Mouse (Mus musculus): ENCODE results near the gene Zbtb38. TPM values are rescaled to one million over a fixed set of nuclear protein-coding genes. Genes with fewer than 3 reads are reported as not detected.

The Zbtb38 gene
- total RNA-seq, 2 experiments from 2014 or later: 28.5 to 35.0 TPM

DNA sequence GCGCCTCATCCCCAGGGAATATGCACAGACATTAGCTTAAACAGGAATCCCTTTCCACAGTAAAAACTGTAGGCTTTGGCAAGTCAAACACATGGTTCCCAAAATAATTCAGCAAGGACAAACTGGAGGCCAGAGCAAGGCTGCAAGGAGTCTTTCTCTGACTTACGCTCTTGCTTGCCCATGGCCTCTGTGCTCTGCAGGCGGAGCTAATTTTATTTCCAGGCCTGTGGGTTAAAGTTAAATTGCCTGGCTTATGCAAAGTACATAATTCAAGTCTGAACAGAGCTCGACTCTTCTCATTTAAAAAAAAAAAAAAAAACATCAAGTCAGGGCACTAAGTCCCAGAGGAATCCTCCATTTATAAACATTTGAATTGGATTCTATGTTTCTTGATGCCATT, 16.7 kb downstream of the Zbtb38 start:
- intact Hi-C loops (cut with DNase I): no loop called here
- no peak for DNase-seq

DNA sequence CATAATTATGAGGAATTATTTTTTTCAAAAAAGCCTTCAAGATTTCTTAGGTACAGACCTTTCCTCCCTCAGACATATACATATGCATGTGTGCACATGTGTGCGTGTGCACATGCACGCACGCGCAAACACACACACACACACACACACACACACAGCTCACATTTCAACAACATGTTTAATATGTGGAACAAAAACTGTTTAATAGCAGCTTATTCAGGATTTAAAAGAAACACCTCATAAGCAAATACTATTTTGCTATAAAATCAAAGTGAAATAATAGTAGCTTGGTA, 19.3 kb downstream of the Zbtb38 start:
- DNase-seq: no peak
- intact Hi-C loops (cut with DNase I): no loop called here

- DNase-seq: no peak
- intact Hi-C loops (cut with DNase I): no loop called here
Measured at GRCm38 (mm10) chr9:96732644-96733424, 19.8 kb downstream of the Zbtb38 start.

DNA sequence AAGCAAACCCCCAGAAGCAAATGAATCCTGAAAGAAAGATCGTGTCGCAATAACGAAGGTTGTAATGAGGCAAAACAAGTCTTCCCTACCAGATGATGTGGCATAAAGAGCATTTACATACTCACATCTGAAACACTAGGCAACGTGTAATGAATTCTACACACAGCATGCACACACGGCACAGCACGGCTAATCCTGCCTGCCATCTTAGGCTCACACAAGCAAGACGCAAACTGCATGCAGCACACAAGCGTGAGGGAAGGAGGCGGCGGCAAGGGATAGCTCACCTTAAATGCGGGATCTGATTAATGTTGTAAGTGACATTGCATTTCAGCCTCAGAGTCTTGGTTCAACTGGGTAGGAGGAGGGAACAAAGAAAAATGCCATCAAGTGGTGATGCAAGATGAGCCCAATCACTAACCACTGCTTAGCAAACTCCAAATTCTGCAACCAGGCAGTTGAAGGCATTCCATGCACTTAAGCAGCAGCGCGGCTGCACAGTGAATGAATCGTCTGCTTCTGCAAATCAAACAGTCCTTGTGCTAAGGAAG, 20.6 kb downstream of the Zbtb38 start:
- DNase-seq: no peak
- intact Hi-C loops (cut with DNase I): no loop called here

DNA sequence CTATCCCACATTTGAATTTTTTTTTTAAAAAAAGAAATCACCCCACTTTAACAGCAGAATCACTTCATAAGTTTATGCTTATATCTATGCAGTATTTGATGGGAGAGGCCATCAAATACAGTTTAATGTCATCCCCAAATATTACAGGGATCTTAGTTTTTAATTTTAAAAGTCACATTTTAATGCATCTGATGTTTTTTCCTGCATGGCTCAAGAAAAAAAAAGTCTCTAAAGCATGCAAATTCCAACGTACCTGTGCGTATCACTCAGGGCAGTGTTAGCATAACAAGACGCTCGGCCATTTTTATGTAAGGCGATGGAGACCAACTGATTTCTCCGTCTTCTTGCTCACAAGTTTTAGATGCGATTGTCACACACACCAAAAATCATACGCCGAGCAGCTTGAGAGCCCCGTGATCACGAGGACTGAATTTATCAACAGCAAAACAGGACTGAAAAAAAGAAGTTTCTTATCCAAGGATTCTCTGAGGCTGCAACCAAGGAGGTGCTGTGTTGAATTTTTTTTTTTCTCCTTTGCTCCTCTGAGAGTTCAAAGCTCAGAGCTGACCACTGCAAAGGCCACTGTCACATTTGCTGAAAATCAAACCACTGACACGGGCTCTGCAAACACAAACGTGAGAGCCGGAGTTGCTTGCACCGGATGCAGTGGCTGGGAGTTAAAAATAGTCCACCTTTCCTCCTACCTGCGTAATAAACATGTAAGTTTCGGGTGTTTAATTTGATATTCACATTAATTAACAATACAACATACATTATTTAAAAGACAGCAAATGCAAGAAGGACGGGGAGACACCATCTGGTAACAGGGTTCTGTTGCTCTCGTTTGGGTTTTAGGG, 21.4 kb downstream of the Zbtb38 start:
- intact Hi-C loops (cut with DNase I): no loop called here
- DNase-seq: no peak

DNA sequence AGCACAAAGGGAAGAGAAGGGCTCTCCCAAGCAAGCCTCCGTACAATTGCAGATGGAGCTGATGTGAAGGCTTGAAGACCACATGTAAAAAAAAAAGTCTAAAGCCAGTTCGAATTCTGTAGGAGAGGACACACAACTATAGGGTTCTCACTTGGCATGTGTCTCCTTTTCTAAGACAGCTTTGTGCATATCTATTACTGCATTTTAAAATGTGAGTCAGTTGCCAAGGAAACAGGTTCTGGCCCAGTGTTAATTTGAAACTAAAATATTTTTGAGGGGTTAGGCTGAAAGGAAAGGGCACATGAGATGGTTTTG, 22.4 kb downstream of the Zbtb38 start:
- no peak for DNase-seq
- intact Hi-C loops (cut with DNase I): no loop called here

DNA sequence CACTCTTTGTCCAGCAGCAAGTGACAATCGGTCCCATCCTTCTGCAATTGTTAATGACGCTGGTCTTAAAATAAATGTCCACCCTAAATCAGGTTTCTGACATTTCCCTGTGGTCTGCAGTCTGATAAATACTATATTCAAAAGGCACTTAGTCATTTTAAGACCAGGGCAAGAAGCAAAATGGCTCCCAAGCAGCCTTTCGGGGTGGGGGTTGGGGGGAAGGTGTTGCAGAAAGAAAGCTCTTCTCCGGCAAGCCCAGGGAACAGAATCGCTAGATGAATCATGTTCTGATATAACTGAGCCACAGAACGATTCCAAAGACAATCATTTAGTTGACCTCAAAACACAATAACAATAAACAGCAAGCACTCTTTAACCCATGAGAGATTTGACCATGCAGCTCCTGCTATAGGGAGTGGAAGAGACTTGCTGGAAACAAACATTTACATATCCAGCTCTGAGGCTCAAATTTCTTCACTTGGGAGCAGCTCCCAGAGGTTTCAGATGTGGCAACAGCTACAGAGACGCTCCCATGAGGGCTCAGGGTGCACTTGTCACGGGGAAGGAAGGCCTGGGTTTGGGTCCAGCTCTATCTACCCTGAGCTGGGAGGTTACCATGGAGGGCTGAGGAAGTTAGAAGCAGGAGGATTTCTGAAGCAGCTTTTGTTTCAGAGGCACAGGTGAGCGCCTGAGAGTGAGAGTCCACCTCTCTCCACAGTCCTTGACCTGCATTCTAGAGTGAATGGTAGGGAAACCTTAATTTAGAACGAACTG, 22.9 kb downstream of the Zbtb38 start:
- DNase-seq: no peak
- intact Hi-C loops (cut with DNase I): no loop called here

DNA sequence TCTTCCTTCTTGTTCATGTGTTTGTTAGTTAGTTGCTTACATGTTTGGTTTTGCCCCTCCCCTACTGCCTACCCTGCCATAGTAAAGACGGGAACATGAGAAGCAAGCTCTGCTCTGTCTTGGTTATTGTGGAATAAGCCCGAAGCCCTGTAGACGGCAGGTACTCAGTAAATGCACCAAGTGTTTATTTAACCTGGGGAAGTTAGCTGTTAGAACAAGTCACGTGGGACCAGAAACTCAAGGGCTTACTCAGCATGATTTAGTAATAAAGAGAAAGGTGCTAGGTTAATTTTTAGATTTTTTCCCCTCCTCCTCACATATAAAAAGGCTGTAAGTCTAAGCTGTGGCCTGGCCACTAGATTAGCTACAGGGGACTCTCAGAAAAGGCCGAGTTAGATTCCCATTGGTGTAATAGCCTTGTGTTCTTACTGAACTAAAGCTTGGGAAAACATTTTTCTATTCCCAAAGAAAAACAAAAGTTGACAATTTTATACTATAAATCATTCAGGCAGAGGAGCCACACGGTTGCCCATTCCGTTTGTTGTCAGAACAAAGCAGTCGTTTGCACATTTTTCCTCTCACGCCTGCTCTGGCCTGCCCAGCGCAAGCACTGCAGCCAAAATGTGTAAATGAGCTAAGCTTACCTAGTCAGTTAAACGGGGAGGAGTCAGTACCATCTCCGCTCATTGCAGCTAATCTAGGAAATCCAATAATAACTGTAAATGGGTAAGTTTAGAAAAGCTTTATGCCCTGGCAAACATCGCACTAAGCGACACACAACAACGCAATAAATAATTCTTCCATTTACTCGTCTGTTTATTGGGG, 24.1 kb downstream of the Zbtb38 start:
- intact Hi-C loops (cut with DNase I): no loop called here
- no peak for DNase-seq

- DNase-seq: peak; percentile 58 to 65
- intact Hi-C loops (cut with DNase I): no loop called here
Measured at GRCm38 (mm10) chr9:96727688-96728087, 24.9 kb downstream of the Zbtb38 start.

DNA sequence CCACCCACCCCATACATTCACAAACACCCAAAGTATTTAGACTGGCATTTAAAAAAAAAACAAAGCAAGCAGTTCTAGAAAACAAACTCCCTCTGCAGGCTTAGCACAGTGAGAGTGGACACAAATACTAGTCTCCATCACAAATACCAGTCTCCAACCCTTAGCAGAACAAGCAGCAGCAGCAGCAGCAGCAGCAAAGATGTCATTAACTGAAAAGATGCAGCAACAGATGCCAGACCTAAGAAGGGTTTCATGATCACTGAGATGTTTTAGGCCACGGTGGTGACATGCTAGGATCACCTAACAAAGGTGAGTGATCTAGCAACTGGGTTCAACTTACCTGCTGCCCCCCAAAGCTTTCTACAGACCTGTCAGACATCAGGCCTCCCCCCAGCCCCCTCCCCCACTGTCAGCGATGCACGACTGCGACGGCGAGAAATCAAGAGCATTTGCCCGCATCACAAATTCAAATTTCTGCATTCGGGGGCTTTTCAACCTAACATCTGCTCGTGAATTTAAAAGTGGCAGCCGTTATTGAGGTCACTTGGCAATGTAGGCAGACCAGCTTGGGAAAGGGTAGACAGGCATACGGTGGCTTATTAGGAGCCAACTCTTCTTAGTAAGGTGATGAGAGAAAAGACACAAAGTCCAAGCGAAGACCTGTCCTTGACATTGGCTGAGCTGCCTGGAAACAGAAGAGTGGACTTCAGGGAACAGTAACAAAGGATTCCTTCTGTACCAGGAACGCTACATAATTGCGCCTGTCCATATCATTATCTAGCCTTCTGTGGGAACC, 26.1 kb downstream of the Zbtb38 start:
- DNase-seq: no peak

GRCm38 (mm10) chr9:96725582-96726320, 26.9 kb downstream of the Zbtb38 start:
- no peak for DNase-seq
- intact Hi-C loops (cut with DNase I): no loop called here

More for the DNA sequence above, 26.1 kb downstream of the Zbtb38 start:
- intact Hi-C loops (cut with DNase I): no loop called here

DNA sequence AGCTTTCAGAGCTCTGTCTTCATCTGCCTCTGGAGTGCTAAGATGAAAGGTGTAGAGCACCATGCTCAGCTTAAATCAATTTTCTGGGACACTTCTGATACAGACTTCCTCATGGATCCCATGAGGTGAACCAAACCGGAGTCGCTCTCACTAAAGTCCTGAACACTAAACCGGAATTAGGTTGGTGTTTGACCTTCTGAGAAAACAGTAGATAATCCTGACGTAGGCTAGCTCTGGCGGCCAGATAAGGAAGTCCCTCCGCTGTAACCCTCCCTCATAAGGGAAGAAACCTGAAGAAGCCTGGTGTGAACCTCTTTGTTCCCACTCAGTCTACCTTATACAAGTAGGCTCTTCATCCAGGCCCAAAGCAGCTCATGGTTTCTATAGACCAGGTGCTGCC, 29.0 kb downstream of the Zbtb38 start:
- intact Hi-C loops (cut with DNase I): no loop called here
- DNase-seq: no peak

- intact Hi-C loops (cut with DNase I): no loop called here
- DNase-seq: no peak
Measured at GRCm38 (mm10) chr9:96721163-96721799, 31.4 kb downstream of the Zbtb38 start.

GRCm38 (mm10) chr9:96720510-96721162, 32.0 kb downstream of the Zbtb38 start:
- no peak for DNase-seq
- intact Hi-C loops (cut with DNase I): no loop called here

GRCm38 (mm10) chr9:96719408-96720158, 33.0 kb downstream of the Zbtb38 start:
- peak; percentile 80 to 83 for DNase-seq
- intact Hi-C loops (cut with DNase I): loop anchor here (2.0 kb wide), 1 partner anchor 37 kb away; no protein-coding TSS in a partner anchor

GRCm38 (mm10) chr9:96718888-96719287, 33.7 kb downstream of the Zbtb38 start:
- intact Hi-C loops (cut with DNase I): loop anchor here (2.0 kb wide), 1 partner anchor 38 kb away; no protein-coding TSS in a partner anchor
- no peak for DNase-seq

DNA sequence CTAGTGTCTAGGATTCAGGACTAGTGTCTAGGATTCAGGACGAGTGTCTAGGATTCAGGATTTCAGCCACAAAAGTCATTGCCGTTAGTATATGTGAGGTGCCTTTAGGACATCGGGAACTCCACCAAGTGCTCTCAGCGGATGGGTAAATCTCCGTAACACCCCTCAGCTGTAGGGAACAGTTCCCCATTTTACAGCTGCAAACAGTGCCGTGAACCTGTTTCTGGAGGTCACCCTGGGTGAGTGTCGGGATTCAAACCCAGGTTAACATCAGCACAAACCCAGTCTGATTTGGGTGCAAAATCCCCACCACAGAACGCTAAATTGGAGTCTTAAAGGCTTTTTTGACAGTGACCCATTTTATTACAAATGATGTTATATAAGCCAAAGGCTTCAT, 34.2 kb downstream of the Zbtb38 start:
- DNase-seq: no peak
- intact Hi-C loops (cut with DNase I): loop anchor here (2.0 kb wide), 1 partner anchor 38 kb away; no protein-coding TSS in a partner anchor
